Mouse (Mus musculus): ENCODE results near the gene Slc43a3.

Slc43a3 gene

DNA sequence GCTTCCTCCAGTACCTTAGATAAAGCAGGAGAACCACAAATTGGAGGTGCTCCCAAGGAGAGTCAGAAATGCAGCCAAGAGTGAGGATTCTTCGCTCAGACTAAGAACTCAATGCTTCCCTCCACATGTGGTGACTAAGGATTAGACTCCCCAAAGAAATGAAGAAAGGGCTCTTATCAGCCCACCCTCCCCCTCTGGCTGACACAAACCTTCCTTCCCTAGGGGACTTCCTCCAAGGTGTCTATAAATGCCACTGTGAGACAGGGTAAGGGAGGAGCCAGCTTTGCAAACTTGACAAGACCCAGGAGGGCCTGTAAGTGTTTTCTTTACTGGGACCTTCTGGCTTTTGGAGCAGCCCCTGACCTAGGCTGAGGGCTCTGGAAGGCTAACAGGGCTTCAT is 43.8 kb downstream of the Slc43a3 start, which contains the start of gene Prg2:
Gene Prg2, plus strand, starts transcription at position 274 of the 400 bp plus-strand sequence.
- DNase-seq (ENCODE audit: low read depth), result no peak

DNA sequence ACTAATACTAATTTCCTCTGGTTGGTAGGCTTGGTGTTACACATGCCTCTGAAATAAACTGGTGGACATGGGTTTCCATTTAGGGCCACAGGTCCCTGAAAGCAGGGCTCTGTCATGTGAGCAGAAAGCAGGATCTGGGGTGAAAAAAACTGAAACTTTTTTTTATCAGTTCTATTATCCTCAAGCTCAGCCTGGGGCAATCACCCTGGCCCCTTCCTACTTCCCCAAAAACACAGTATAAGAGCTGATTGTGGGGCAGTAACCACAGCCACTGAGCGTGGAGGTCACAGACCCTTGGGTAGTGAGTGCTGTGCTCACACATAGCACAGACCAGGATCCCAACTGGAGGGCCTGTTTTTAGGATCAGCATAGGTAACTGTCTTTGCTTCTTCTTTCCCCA is 51.6 kb downstream of the Slc43a3 start, which contains the start of gene Prg3:
Gene Prg3, plus strand, starts transcription at position 286 of the 400 bp plus-strand sequence.
- no peak for DNase-seq (ENCODE audit: low read depth)

DNA sequence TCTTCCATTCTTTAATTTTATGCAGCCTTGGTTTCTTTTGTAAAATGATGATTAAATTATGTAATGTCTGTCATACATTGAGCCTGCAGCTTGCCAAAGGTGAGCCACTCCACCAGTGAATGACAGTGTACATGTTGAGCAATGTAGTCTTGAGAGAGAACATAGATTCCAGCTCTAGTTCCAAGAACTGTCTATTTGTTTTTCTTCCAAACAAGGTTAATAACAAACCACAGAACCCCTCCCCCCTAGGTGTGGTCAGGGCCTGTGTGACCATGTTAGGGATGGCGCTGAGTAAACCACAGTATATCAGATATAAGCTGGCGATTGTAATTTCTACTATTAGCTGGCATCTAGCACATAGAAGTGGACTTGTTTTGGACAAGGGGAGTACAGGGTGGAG is 60.0 kb downstream of the Slc43a3 start:
- no peak for DNase-seq (ENCODE audit: low read depth)

DNA sequence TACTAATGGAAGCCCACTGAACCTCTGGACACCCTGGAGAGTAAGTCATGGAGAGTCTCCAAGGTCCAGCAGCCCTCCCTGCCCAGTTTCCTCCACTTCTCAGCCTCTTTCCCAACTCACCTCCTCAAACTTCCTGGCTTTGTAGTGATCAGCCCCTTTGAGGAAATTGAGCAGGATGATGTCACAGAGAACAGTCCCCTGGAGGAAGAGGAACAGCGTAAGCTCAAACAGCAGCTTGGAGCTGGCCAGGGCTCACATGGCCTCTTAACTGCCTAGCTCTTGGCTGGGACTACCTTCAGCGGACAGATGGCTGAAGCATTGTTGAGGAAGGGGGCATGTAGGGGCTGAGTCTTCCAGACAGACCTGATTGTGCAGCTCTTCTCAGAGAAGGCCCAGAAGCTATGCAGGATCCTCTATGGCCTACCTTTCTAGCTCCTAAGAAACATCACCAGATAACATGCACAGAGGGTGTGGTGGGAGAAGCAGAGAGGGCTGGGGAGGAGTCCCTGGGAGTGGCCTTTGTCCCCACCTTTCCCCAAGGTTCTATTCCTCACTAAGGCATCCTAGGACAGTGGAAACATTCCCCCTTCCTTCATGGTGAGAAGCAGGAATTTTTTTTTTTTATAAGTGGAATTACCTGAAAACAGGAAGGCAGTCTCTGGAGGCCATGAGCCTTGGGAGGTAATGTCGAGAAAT is 63.3 kb downstream of the Slc43a3 start:
- no peak for DNase-seq (ENCODE audit: low read depth)

DNA sequence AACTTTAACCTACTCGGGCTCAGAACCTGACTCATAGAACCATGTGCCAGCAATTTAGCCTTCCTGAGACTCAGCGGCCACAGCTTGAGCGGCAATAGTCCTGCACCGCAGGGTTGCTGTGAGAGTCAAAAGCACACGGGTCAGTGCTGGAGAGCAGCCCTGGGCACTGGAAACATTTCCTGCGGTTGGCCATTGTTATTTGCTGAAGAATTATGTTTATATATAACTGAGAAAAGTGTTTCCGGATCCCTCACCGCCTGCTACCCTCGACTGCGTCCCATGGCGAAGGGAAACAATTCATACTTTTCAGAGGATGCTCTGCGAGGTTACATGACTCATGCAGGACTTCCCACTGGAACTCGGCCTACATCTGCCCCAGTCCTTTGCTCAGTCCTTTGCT is 65.1 kb downstream of the Slc43a3 start:
- DNase-seq (ENCODE audit: low read depth), result no peak

DNA sequence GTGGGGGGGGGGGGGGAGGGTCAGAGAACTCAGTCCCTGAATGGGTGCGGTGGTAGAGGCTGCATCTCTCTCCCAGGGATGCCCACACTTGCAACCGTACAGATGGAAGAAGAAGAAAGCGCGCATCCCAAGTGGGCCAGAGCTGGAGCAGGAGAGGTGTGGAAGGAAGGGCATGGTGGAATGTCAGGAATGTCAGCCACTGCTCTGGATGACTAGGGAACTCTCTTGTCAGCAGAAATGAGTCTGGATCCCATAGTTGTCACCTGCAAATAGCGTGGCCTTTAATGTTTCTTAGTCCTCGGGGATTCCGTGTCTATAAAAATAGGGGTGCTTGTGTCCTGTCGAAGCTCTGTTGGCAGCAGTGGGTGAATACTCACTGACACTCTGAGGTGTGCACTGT is 66.2 kb downstream of the Slc43a3 start:
- DNase-seq (ENCODE audit: low read depth), result no peak

DNA sequence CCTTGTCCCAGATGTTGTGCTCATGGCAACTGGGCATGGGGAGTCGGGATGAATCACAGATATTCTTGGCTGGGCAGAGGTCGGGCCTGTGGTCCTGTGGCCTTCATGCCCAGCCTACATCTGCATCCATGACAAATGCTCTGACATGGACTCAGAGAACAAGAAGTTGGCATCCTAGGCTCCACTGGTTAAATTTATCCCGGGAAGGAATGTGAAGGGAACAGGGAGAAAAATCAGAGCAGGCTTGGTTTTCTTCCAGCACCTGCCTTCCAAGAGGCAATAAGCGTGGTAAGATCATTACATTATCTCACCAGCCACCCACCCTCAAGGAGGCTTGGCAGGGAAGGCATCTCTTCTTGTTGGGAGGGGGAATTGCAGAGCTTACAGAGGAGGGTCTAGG is 68.0 kb downstream of the Slc43a3 start:
- DNase-seq (ENCODE audit: low read depth), result no peak

DNA sequence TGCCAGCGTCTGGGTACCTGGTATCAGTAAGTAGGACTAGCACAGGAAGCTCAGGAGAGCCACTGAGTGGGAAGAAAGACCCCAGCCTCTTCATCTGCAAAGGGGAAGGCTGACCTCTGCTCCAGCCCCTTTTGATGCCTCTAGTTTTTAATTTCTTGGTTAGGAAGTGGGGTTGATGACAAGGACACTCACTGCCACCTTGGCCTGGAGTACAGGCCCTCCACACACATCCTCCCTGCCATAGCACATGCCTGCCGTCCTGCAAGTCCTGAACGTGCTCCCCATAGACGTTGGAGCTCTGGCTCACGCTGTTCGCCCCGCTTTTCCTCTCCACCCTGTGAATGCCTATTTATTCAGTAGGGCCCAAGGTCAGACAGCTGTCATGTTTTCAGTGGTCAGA is 70.2 kb downstream of the Slc43a3 start:
- no peak for DNase-seq (ENCODE audit: low read depth)

DNA sequence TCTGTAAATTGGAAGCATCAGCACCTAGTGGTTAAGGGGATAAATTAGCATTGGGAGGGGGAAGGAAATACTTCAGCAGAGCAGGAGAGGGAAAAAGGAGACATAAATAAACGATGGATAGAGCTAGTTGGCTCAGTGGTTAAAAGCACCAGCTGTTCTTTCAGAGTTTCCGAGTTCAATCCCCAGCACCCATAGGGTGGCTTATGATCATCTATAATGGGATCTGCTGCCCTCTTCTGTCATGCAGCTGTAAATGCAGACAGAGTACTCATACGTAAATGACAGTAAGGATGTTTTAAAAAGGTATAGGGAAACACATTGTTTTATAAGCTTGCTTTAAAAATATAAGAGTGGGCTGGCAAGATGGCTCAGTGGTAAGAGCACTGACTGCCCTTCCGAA is 71.3 kb downstream of the Slc43a3 start:
- no peak for DNase-seq (ENCODE audit: low read depth)
